Mouse (Mus musculus) activated CD4-positive, CD25-positive, alpha-beta regulatory T cell (primary cell): ENCODE results near the gene Exd1. TPM values are rescaled to one million over a fixed set of nuclear protein-coding genes. Genes with fewer than 3 reads are reported as not detected.

Experiments used
- polyA plus RNA-seq, 2 experiments: library from polyadenylated mRNA; unstranded; fragments of 100-300 nt; shearing (Covaris generic); gene quantifications; one replicate each; pipeline ENCODE4 v1.2.1; 2017

Exd1 gene
- polyA plus RNA-seq, result under 1 TPM in 1 of 2 experiments, not detected in 1; 0.28 TPM

DNA sequence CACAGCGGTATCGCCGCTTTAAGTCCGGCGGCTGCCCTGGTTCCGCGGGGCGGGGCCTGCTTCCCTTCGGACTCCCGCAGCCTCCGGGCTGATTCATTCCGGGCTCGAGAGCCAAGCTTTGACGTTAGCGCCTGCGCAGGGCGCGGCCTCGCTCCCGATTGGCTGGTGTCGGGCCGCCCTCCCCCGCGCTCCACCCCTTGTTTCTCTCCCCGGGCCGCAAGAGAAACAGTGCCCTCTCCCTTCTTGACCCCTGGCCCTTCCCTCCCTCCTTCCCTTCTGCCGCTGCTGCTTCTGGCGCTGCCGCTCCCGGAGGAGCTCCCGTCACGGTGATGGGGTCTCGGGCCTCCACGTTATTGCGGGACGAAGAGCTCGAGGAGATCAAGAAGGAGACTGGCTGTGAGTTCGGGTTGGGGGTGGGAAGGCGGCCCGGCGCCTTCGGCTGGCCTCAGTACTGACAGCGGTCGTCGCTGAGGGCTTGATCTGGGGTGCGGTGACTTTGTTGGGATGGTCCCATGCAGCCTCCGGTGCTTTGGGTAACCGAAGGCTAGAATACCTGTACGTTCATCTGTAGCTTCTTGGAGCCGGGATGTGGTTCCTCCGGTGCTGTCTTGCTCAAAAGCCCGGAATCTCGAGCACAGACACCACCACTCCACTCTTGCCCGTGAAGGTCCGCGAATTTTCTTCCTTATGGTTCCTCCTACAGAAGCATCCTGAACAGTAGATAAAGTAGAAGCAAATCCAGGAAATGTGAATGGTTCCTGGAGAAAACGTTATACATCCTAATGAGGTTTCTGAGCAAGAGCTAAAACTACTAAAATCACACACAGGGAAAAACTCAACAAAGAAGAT is at the start of gene Exd1, which contains the start of gene Chp1:
Exd1 (minus strand) TSS at position 106 of the 849 bp plus-strand sequence.
Chp1 (plus strand) TSS at position 176 of the 849 bp plus-strand sequence.

DNA sequence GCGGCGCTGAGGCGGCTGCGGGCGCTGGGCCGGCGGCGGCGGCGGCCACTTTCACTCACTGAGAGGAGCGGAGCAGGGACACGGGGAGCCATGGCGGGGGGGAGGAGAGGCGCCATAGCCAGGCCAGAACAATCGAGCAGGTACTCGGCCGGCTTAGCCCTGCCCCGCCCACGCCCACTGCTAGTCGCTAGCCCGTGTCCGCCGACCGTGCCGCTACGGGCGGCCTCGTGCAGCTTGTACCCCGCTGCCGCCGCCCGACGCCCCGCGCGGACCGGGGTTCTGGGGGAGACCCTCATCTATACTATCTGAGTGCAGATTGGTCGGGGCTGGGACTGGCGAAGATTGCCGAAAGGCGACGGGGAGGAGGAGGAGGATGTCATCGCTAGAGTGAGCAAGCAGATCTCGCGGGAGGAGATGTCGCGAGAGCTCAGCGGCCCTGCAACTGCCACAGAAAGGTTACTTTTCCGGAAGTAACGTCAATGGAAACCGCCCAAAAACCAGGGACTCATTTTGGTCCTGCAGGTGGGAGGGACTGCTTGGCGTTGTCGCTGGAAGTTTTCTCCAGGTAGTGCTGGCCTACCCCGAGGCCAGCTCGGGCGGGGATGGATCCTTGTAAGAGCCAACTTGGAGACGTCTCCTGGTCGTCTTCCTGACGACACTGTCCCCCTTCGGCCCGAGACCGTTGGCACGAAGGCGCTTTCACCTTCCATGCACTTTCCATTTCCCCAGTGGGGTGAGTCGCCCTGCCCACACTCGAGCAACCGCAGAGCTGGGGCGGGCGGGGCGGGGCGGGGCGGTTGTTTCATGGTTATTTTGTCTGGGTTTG is 69.6 kb downstream of the Exd1 start, which contains the start of gene Ino80:
Ino80 (minus strand) TSS at position 117 of the 826 bp plus-strand sequence.

Other genes starting within 250 kb of the Exd1 start
- gene Dll4, start 221.8 kb downstream of the Exd1 start, polyA plus RNA-seq, result not detected
- gene Chac1, start 196.4 kb downstream of the Exd1 start, polyA plus RNA-seq, result under 1 TPM in 1 of 2 experiments, not detected in 1; 0.58 TPM
- 1 to 10 TPM; 4.4 to 5.4 TPM for gene Ino80, start 69.9 kb downstream of the Exd1 start, polyA plus RNA-seq
- gene Chp1, start 70 bp upstream of the Exd1 start, polyA plus RNA-seq, result 10 to 100 TPM; 71.1 to 77.2 TPM
- gene Nusap1, start 70.7 kb upstream of the Exd1 start, polyA plus RNA-seq, result 10 to 100 TPM; 15.9 to 19.7 TPM
- 1 to 10 TPM; 6.6 to 8.3 TPM for gene Oip5, start 70.8 kb upstream of the Exd1 start, polyA plus RNA-seq
- 10 to 100 TPM; 29.9 to 37.0 TPM for gene Ndufaf1, start 115.2 kb upstream of the Exd1 start, polyA plus RNA-seq
- 10 to 100 TPM; 55.1 to 93.3 TPM for gene Rtf1, start 127.4 kb upstream of the Exd1 start, polyA plus RNA-seq
- gene Itpka, start 194.7 kb upstream of the Exd1 start, polyA plus RNA-seq, result 1 to 10 TPM; 1.1 to 1.5 TPM
- 1 to 10 TPM in 1 of 2 experiments, under 1 TPM in 1; 0.57 to 2.0 TPM for gene Ltk, start 212.8 kb upstream of the Exd1 start, polyA plus RNA-seq
- gene Rpap1, start 239.9 kb upstream of the Exd1 start, polyA plus RNA-seq, result 10 to 100 TPM; 17.8 to 24.4 TPM